Mouse (Mus musculus): ENCODE measurements around the gene Dnajc5. TPM values are rescaled to one million over a fixed set of nuclear protein-coding genes. Genes with fewer than 3 reads are reported as not detected.
"Not testable (repeated sequence)": the region's sequence is repeated elsewhere in the genome, so short reads cannot be mapped to it uniquely, and the experiment has no call there.

Gene Dnajc5
- polyA plus RNA-seq, 1 experiment from 2014 or later: 87.2 TPM

DNA sequence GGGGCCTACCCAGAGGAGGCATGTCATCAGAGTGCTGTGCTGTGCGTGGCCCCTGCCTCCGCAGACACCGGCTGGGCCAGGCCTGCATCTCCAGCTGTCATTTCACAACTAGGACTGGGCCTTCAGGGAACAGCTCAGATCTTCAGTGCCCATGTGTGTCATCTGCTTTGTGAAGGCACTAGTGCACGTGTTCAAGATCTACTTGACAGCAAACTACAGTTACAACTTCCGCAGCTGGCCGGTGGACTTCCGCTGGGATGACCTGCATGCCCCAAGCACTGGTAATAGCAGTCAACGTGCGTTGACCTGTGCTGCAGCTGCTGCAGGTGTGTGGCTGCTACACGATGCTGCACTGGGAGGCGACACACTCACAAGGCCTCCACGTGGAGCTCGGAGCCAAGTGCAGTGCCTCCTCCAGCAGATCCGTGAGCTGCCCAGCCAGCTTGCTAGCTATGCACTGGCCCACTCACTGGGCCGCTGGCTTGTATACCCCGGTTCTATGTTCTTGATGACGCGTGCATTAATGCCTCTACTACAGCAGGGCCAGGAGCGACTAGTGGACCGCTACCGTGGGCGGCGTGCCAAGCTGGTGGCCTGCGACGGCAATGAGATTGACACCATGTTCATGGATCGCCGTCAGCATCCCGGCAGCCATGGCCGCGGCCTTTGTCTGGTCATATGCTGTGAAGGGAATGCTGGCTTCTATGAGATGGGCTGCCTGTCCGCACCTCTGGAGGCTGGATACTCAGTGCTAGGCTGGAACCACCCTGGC lies 26.9 kb upstream of the Dnajc5 start, which contains the start of gene Abhd16b:
Abhd16b (plus strand) TSS at position 51 of the 772 bp plus-strand sequence.
- 82% methylated on average over 31 of the region's 31 CpGs for WGBS
- Histone ChIP-seq H3K9me3 (no peaks in the 10 kb centered on the region), H3K4me1 (peaks cover 19% of the 10 kb centered on the region), H3K27me3 (ENCODE audit: insufficient read depth, poor library complexity, severe bottlenecking) (no peaks in the 10 kb centered on the region), H3K27ac (no peak within 1 kb of the TSS), H3K4me3 (no peak within 1 kb of the TSS), H3K36me3 (no peaks in the 10 kb centered on the region)
- no peak for DNase-seq (ENCODE audit: low spot score)

GRCm38 (mm10) chr2:181494266-181494945 lies 25.9 kb upstream of the Dnajc5 start:
- WGBS: 77% methylated on average over 26 of the region's 26 CpGs
- no peak overlapping the region for H3K4me3 ChIP-seq

DNA sequence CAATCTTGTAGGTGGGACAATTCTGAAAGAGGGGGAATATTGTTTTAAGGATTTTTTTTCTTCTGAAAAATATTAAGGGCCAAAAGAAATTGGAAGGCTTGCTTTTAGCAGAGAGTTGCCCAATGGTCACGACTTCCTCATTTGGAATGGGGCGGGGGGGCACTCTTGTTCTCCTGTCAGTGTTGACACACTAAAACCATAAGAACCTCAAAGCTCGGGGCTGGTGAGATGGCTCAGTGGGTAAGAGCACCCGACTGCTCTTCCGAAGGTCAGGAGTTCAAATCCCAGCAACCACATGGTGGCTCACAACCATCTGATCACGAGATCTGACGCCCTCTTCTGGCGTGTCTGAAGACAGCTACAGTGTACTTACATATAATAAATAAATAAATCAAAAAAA lies 24.4 kb upstream of the Dnajc5 start:
- Histone ChIP-seq H3K36me3 (peaks cover 14% of the 10 kb centered on the region), H3K4me1 (peaks cover 22% of the 10 kb centered on the region)
- not testable (repeated sequence) for H3K4me3 ChIP-seq; H3K27ac ChIP-seq; H3K27me3 ChIP-seq (ENCODE audit: insufficient read depth, poor library complexity, severe bottlenecking); H3K9me3 ChIP-seq; DNase-seq (ENCODE audit: low spot score)
- WGBS: 59% methylated on average over 8 of the region's 8 CpGs

More at GRCm38 (mm10) chr2:181494266-181494945, 25.9 kb upstream of the Dnajc5 start:
- no peak overlapping the region for H3K27ac ChIP-seq
- no peaks in the 10 kb centered on the region for H3K9me3 ChIP-seq
- peaks cover 3% of the 10 kb centered on the region for H3K36me3 ChIP-seq
- peaks cover 22% of the 10 kb centered on the region for H3K4me1 ChIP-seq
- no peak for DNase-seq (ENCODE audit: low spot score)
- H3K27me3 ChIP-seq (ENCODE audit: insufficient read depth, poor library complexity, severe bottlenecking): no peaks in the 10 kb centered on the region

- Histone ChIP-seq H3K27ac (peak overlapping the region; percentile 93), H3K4me1 (peaks cover 22% of the 10 kb centered on the region), H3K9me3 (no peaks in the 10 kb centered on the region), H3K27me3 (ENCODE audit: insufficient read depth, poor library complexity, severe bottlenecking) (no peaks in the 10 kb centered on the region), H3K36me3 (peaks cover 18% of the 10 kb centered on the region), H3K4me3 (peak overlapping the region; percentile 94)
- WGBS: 13% methylated on average over 8 of the region's 8 CpGs
- peak; percentile 90 for DNase-seq (ENCODE audit: low spot score)
Observed at GRCm38 (mm10) chr2:181496281-181496680, 24.0 kb upstream of the Dnajc5 start.

- peak within 1 kb of the TSS; percentile 94 for H3K4me3 ChIP-seq
- H3K27me3 ChIP-seq (ENCODE audit: insufficient read depth, poor library complexity, severe bottlenecking): no peaks in the 10 kb centered on the region
- WGBS: under 1% methylated on average over 46 of the region's 46 CpGs
- DNase-seq (ENCODE audit: low spot score): peak; percentile 98
- peaks cover 22% of the 10 kb centered on the region for H3K4me1 ChIP-seq
- no peaks in the 10 kb centered on the region for H3K9me3 ChIP-seq
- peak within 1 kb of the TSS; percentile 93 for H3K27ac ChIP-seq
- peaks cover 26% of the 10 kb centered on the region for H3K36me3 ChIP-seq
Observed at GRCm38 (mm10) chr2:181496831-181497547, 23.3 kb upstream of the Dnajc5 start, which contains the start of gene Tpd52l2. Gene Tpd52l2, plus strand, starts transcription at chr2:181497142.

GRCm38 (mm10) chr2:181497548-181497875 lies 22.8 kb upstream of the Dnajc5 start:
- DNase-seq (ENCODE audit: low spot score): peak; percentile 92
- Histone ChIP-seq H3K9me3 (no peaks in the 10 kb centered on the region), H3K4me1 (peaks cover 22% of the 10 kb centered on the region), H3K4me3 (peak overlapping the region; percentile 94), H3K36me3 (peaks cover 31% of the 10 kb centered on the region), H3K27ac (peak overlapping the region; percentile 93), H3K27me3 (ENCODE audit: insufficient read depth, poor library complexity, severe bottlenecking) (no peaks in the 10 kb centered on the region)
- WGBS: 0% methylated on average over 12 of the region's 12 CpGs

- DNase-seq (ENCODE audit: low spot score): no peak
- H3K4me1 ChIP-seq: peaks cover 18% of the 10 kb centered on the region
- no peak overlapping the region for H3K27ac ChIP-seq
- 74% methylated on average over 4 of the region's 4 CpGs for WGBS
- no peaks in the 10 kb centered on the region for H3K27me3 ChIP-seq (ENCODE audit: insufficient read depth, poor library complexity, severe bottlenecking)
- no peak overlapping the region for H3K4me3 ChIP-seq
- no peaks in the 10 kb centered on the region for H3K9me3 ChIP-seq
- peaks cover 42% of the 10 kb centered on the region for H3K36me3 ChIP-seq
Observed at GRCm38 (mm10) chr2:181498644-181499043, 21.6 kb upstream of the Dnajc5 start.

DNA sequence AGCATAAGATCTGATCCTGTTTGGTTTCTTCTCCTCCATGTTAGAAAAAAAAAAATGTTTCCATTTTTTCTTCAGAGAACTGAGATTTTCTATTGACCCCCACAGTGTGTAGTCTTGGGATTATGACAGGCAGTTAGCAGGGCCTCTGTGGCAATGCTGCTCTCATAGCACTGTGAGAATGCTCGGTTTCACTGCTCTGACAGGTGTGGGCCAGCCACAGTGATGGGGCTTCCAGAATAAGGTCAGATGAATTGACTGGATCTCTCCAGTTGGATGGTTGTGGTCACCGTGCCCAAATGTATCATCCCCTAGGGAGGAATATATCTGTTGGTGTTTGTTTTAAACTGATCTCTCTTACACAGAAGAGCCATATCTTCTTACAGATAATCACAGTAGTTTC lies 11.1 kb upstream of the Dnajc5 start:
- H3K36me3 ChIP-seq: peaks cover 95% of the 10 kb centered on the region
- H3K27ac ChIP-seq: no peak overlapping the region
- no peaks in the 10 kb centered on the region for H3K9me3 ChIP-seq
- WGBS: 87% methylated on average over 2 of the region's 2 CpGs
- DNase-seq (ENCODE audit: low spot score): no peak
- no peaks in the 10 kb centered on the region for H3K27me3 ChIP-seq (ENCODE audit: insufficient read depth, poor library complexity, severe bottlenecking)
- peaks cover 10% of the 10 kb centered on the region; the same call in 1 of the 2 replicates for H3K4me1 ChIP-seq
- no peak overlapping the region for H3K4me3 ChIP-seq

- Histone ChIP-seq H3K27me3 (ENCODE audit: insufficient read depth, poor library complexity, severe bottlenecking) (no peaks in the 10 kb centered on the region), H3K9me3 (no peaks in the 10 kb centered on the region), H3K4me1 (peaks cover under 1% of the 10 kb centered on the region; the same call in 1 of the 2 replicates), H3K4me3 (no peak overlapping the region), H3K27ac (no peak overlapping the region), H3K36me3 (peaks cover 95% of the 10 kb centered on the region)
- no peak for DNase-seq (ENCODE audit: low spot score)
- WGBS: 96% methylated on average over 8 of the region's 8 CpGs
Observed at GRCm38 (mm10) chr2:181511231-181511630, 9.1 kb upstream of the Dnajc5 start.

- 67% methylated on average over 3 of the region's 3 CpGs for WGBS
- Histone ChIP-seq H3K4me1 (peaks cover 29% of the 10 kb centered on the region), H3K4me3 (peak overlapping the region; percentile 98), H3K27me3 (ENCODE audit: insufficient read depth, poor library complexity, severe bottlenecking) (no peaks in the 10 kb centered on the region), H3K27ac (peak overlapping the region; percentile 96), H3K9me3 (no peaks in the 10 kb centered on the region), H3K36me3 (peaks cover 43% of the 10 kb centered on the region)
- no peak for DNase-seq (ENCODE audit: low spot score)
Observed at GRCm38 (mm10) chr2:181519201-181519600, 1.1 kb upstream of the Dnajc5 start.

GRCm38 (mm10) chr2:181520936-181521227 lies 597 bp downstream of the Dnajc5 start:
- H3K9me3 ChIP-seq: no peaks in the 10 kb centered on the region
- DNase-seq (ENCODE audit: low spot score): no peak
- peaks cover 27% of the 10 kb centered on the region for H3K36me3 ChIP-seq
- WGBS: under 1% methylated on average over 17 of the region's 17 CpGs
- H3K4me3 ChIP-seq: peak overlapping the region; percentile 98
- no peaks in the 10 kb centered on the region for H3K27me3 ChIP-seq (ENCODE audit: insufficient read depth, poor library complexity, severe bottlenecking)
- H3K4me1 ChIP-seq: peaks cover 29% of the 10 kb centered on the region
- H3K27ac ChIP-seq: peak overlapping the region; percentile 96

DNA sequence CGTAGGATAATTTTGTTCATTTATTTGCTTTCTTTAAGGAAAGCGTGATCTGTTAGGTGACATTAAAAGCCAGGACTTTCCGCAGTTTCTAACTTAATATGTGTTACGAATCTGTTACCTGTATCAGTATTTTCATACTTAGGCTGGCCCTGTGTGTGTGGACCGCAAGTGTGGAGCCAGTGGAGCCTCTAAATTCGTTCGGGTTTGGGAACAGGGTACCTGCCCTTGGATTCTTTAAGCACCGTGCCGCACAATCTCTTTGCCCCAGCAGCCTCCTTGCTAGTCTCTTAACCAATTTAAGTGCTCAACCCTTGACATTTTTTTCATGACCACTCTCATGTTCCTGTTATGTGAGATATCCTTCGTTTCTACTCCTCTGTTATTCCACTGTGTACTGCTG lies 1.2 kb downstream of the Dnajc5 start:
- no peak overlapping the region for H3K27ac ChIP-seq
- peak overlapping the region; percentile 98 for H3K4me3 ChIP-seq
- WGBS: 43% methylated on average over 10 of the region's 10 CpGs
- no peaks in the 10 kb centered on the region for H3K27me3 ChIP-seq (ENCODE audit: insufficient read depth, poor library complexity, severe bottlenecking)
- H3K36me3 ChIP-seq: peaks cover 22% of the 10 kb centered on the region
- no peaks in the 10 kb centered on the region for H3K9me3 ChIP-seq
- DNase-seq (ENCODE audit: low spot score): no peak
- H3K4me1 ChIP-seq: peaks cover 29% of the 10 kb centered on the region

GRCm38 (mm10) chr2:181522811-181523210 lies 2.5 kb downstream of the Dnajc5 start:
- Histone ChIP-seq H3K4me1 (peaks cover 29% of the 10 kb centered on the region), H3K4me3 (no peak overlapping the region)
- DNase-seq (ENCODE audit: low spot score): no peak

More at GRCm38 (mm10) chr2:181522811-181523210, 2.5 kb downstream of the Dnajc5 start:
- Histone ChIP-seq H3K9me3 (no peaks in the 10 kb centered on the region), H3K36me3 (peaks cover 15% of the 10 kb centered on the region), H3K27ac (no peak overlapping the region), H3K27me3 (ENCODE audit: insufficient read depth, poor library complexity, severe bottlenecking) (no peaks in the 10 kb centered on the region)
- 64% methylated on average over 5 of the region's 5 CpGs for WGBS
